Mouse (Mus musculus) olfactory bulb, adult 2 months (tissue): Measurements from ENCODE around the gene Snapin. TPM values are rescaled to one million over a fixed set of nuclear protein-coding genes. Genes with fewer than 3 reads are reported as not detected.

Experiments
- H3K27ac ChIP-seq: fragments of 200-500 bp; 2 replicates; pipeline ENCODE4 v1.5.1; 2012; ENCODE audit warnings: low read depth, low read length; ENCODE audit not compliant: insufficient read depth
- H3K4me1 ChIP-seq: fragments of 200-500 bp; 2 replicates; pipeline ENCODE4 v1.6.1; 2012; ENCODE audit warnings: low read length; ENCODE audit not compliant: control insufficient read depth, insufficient read depth
- H3K4me3 ChIP-seq: fragments of 200-500 bp; 2 replicates; pipeline ENCODE4 v1.5.1; 2012; ENCODE audit warnings: mild to moderate bottlenecking, low read depth, low read length, moderate library complexity; ENCODE audit not compliant: insufficient read depth
- CTCF ChIP-seq: fragments of 200-500 bp; IDR thresholded peaks from 2 replicates; pipeline ENCODE4 v1.5.1; 2012; ENCODE audit warnings: low read depth, mild to moderate bottlenecking, low read length, moderate library complexity; ENCODE audit not compliant: insufficient read depth
- POLR2A ChIP-seq: fragments of 200-500 bp; IDR thresholded peaks from 2 replicates; pipeline ENCODE4 v1.6.1; 2012; ENCODE audit warnings: mild to moderate bottlenecking, low read depth, low read length, moderate library complexity; ENCODE audit not compliant: insufficient read depth
- WGBS: fragments of 180-500 bp; shearing (Covaris S2); methylation state at CpG from one replicate; pipeline ENCODE4 v1.1.7; 2018; 5-methylcytosine and 5-hydroxymethylcytosine counted together
- polyA plus RNA-seq: library from polyadenylated mRNA; stranded (reverse); fragments of >200 nt; gene quantifications from 2 replicates; pipeline ENCODE4 v1.2.4, GENCODE M21; 2012; ENCODE audit warnings: low replicate concordance; ENCODE audit not compliant: missing spikeins, insufficient read depth, insufficient read length

The Snapin gene
- polyA plus RNA-seq, 1 experiment = not detected

- Histone ChIP-seq H3K4me3 (peak overlapping the region; percentile 58), H3K27ac (no peak overlapping the region), H3K4me1 (peaks cover 10% of the 10 kb centered on the region)
- 1% methylated on average over 75 of the region's 75 CpGs for WGBS
- TF ChIP-seq POLR2A (no peak), CTCF (no peak)
Measured at GRCm38 (mm10) chr3:90465081-90465685, 25.6 kb downstream of the Snapin start.

GRCm38 (mm10) chr3:90464552-90465080, 26.2 kb downstream of the Snapin start:
- TF ChIP-seq CTCF (no peak), POLR2A (no peak)
- no peak overlapping the region for H3K27ac ChIP-seq
- 33% methylated on average over 37 of the region's 37 CpGs for WGBS
- H3K4me3 ChIP-seq = peak overlapping the region; percentile 58; the same call in 1 of the 2 replicates
- H3K4me1 ChIP-seq = peaks cover 10% of the 10 kb centered on the region

GRCm38 (mm10) chr3:90462579-90462978, 28.3 kb downstream of the Snapin start:
- Histone ChIP-seq H3K27ac (no peak overlapping the region), H3K4me1 (peaks cover 10% of the 10 kb centered on the region), H3K4me3 (no peak overlapping the region)
- TF ChIP-seq CTCF (no peak), POLR2A (no peak)
- 55% methylated on average over 7 of the region's 7 CpGs for WGBS

- Histone ChIP-seq H3K4me1 (peaks cover 10% of the 10 kb centered on the region), H3K27ac (no peak overlapping the region), H3K4me3 (no peak overlapping the region)
- WGBS = 83% methylated on average over 3 of the region's 3 CpGs
- no peak for TF ChIP-seq CTCF
- no peak for TF ChIP-seq POLR2A
Measured at GRCm38 (mm10) chr3:90461935-90462334, 28.9 kb downstream of the Snapin start.

- 81% methylated on average over 5 of the region's 5 CpGs for WGBS
- Histone ChIP-seq H3K4me1 (peaks cover 4% of the 10 kb centered on the region), H3K4me3 (no peak overlapping the region), H3K27ac (no peak overlapping the region)
- TF ChIP-seq CTCF = no peak
- no peak for TF ChIP-seq POLR2A
Measured at GRCm38 (mm10) chr3:90460315-90460714, 30.5 kb downstream of the Snapin start.

- Histone ChIP-seq H3K4me1 (no peaks in the 10 kb centered on the region), H3K4me3 (no peak overlapping the region), H3K27ac (no peak overlapping the region)
- no peak for TF ChIP-seq CTCF
- no peak for TF ChIP-seq POLR2A
- 86% methylated on average over 9 of the region's 9 CpGs for WGBS
Measured at GRCm38 (mm10) chr3:90459727-90460126, 31.1 kb downstream of the Snapin start.

GRCm38 (mm10) chr3:90454931-90455330, 35.9 kb downstream of the Snapin start:
- WGBS = 93% methylated on average over 14 of the region's 14 CpGs
- Histone ChIP-seq H3K27ac (no peak overlapping the region), H3K4me3 (no peak overlapping the region), H3K4me1 (peaks cover 2% of the 10 kb centered on the region; the same call in 1 of the 2 replicates)
- no peak for TF ChIP-seq POLR2A
- no peak for TF ChIP-seq CTCF

GRCm38 (mm10) chr3:90451396-90452095, 39.3 kb downstream of the Snapin start:
- TF ChIP-seq POLR2A (no peak), CTCF (no peak)
- H3K4me1 ChIP-seq = peaks cover 12% of the 10 kb centered on the region
- 61% methylated on average over 10 of the region's 10 CpGs for WGBS
- H3K27ac ChIP-seq = no peak overlapping the region
- no peak overlapping the region for H3K4me3 ChIP-seq

- no peak overlapping the region for H3K27ac ChIP-seq
- TF ChIP-seq CTCF (no peak), POLR2A (no peak)
- 37% methylated on average over 12 of the region's 12 CpGs for WGBS
- peaks cover 17% of the 10 kb centered on the region for H3K4me1 ChIP-seq
- H3K4me3 ChIP-seq = no peak overlapping the region
Measured at GRCm38 (mm10) chr3:90450874-90451273, 40.0 kb downstream of the Snapin start.
